Mouse (Mus musculus): ENCODE results near the gene Arhgef39. TPM values are rescaled to one million over a fixed set of nuclear protein-coding genes. Genes with fewer than 3 reads are reported as not detected.
"Not testable (repeated sequence)": the region's sequence is repeated elsewhere in the genome, so short reads cannot be mapped to it uniquely, and the experiment has no call there.

The Arhgef39 gene
- polyA plus RNA-seq, 1 experiment from 2014 or later = 34.4 TPM

- H3K4me1 ChIP-seq (replicated peaks) = peaks cover 42% of the 10 kb centered on the region
- H3K4me2 ChIP-seq = peak overlapping the region; percentile 73
- H3K36me3 ChIP-seq = peaks cover 7% of the 10 kb centered on the region; the same call in 1 of the 2 replicates
- H3K9me3 ChIP-seq (replicated peaks) = no peaks in the 10 kb centered on the region
- peak; percentile 90 for ATAC-seq (replicated peaks; ENCODE audit: insufficient number of reproducible peaks, insufficient read depth, low FRiP score, low read depth)
- H3K27me3 ChIP-seq = no peaks in the 10 kb centered on the region
- peak overlapping the region; percentile 66 for H3K4me3 ChIP-seq
- under 1% methylated on average over 47 of the region's 47 CpGs for WGBS
- H3K9ac ChIP-seq = peak overlapping the region; percentile 83
- H3K27ac ChIP-seq = peak overlapping the region; percentile 89
Observed at GRCm38 (mm10) chr4:43493186-43493845, 6.2 kb downstream of the Arhgef39 start.

GRCm38 (mm10) chr4:43492821-43493185, 6.7 kb downstream of the Arhgef39 start, which contains the start of gene Ccdc107:
TSS of gene Ccdc107 (plus strand) at chr4:43492900.
- H3K27ac ChIP-seq = peak within 1 kb of the TSS; percentile 89
- peak; percentile 97 for ATAC-seq (replicated peaks; ENCODE audit: insufficient number of reproducible peaks, insufficient read depth, low FRiP score, low read depth)
- H3K9me3 ChIP-seq (replicated peaks) = no peaks in the 10 kb centered on the region
- peak within 1 kb of the TSS; percentile 83 for H3K9ac ChIP-seq
- peaks cover 37% of the 10 kb centered on the region for H3K4me1 ChIP-seq (replicated peaks)
- H3K4me2 ChIP-seq = peak within 1 kb of the TSS; percentile 73
- H3K4me3 ChIP-seq = peak within 1 kb of the TSS; percentile 66
- no peaks in the 10 kb centered on the region for H3K27me3 ChIP-seq
- H3K36me3 ChIP-seq = peaks cover 7% of the 10 kb centered on the region; the same call in 1 of the 2 replicates
- WGBS = 0% methylated on average over 25 of the region's 25 CpGs

- peak overlapping the region; percentile 73 for H3K4me2 ChIP-seq
- peaks cover 7% of the 10 kb centered on the region; the same call in 1 of the 2 replicates for H3K36me3 ChIP-seq
- peak overlapping the region; percentile 89 for H3K27ac ChIP-seq
- WGBS = 45% methylated on average over 12 of the region's 12 CpGs
- H3K9me3 ChIP-seq (replicated peaks) = no peaks in the 10 kb centered on the region
- H3K9ac ChIP-seq = no peak overlapping the region
- H3K27me3 ChIP-seq = no peaks in the 10 kb centered on the region
- H3K4me1 ChIP-seq (replicated peaks) = peaks cover 32% of the 10 kb centered on the region
- peak overlapping the region; percentile 66 for H3K4me3 ChIP-seq
- no peak for ATAC-seq (replicated peaks; ENCODE audit: insufficient number of reproducible peaks, insufficient read depth, low FRiP score, low read depth)
Observed at GRCm38 (mm10) chr4:43492101-43492820, 7.2 kb downstream of the Arhgef39 start.

- Histone ChIP-seq H3K9me3 (replicated peaks) (no peaks in the 10 kb centered on the region), H3K27ac (no peak overlapping the region), H3K4me1 (replicated peaks) (peaks cover 19% of the 10 kb centered on the region), H3K4me3 (no peak overlapping the region), H3K9ac (no peak overlapping the region), H3K36me3 (peaks cover 2% of the 10 kb centered on the region; the same call in 1 of the 2 replicates), H3K4me2 (no peak overlapping the region), H3K27me3 (no peaks in the 10 kb centered on the region)
- ATAC-seq (replicated peaks; ENCODE audit: insufficient number of reproducible peaks, insufficient read depth, low FRiP score, low read depth) = no peak
- WGBS = 75% methylated on average over 5 of the region's 5 CpGs
Observed at GRCm38 (mm10) chr4:43490801-43491200, 8.7 kb downstream of the Arhgef39 start.

GRCm38 (mm10) chr4:43489611-43490010, 9.9 kb downstream of the Arhgef39 start:
- no peaks in the 10 kb centered on the region for H3K27me3 ChIP-seq
- H3K36me3 ChIP-seq = no peaks in the 10 kb centered on the region
- H3K9me3 ChIP-seq (replicated peaks) = no peaks in the 10 kb centered on the region
- WGBS = 93% methylated on average over 3 of the region's 3 CpGs
- H3K27ac ChIP-seq = no peak overlapping the region
- peaks cover 7% of the 10 kb centered on the region for H3K4me1 ChIP-seq (replicated peaks)
- H3K4me3 ChIP-seq = no peak overlapping the region
- no peak for ATAC-seq (replicated peaks; ENCODE audit: insufficient number of reproducible peaks, insufficient read depth, low FRiP score, low read depth)
- H3K4me2 ChIP-seq = no peak overlapping the region
- H3K9ac ChIP-seq = no peak overlapping the region

- not testable (repeated sequence) for H3K9me3 ChIP-seq (replicated peaks); H3K4me3 ChIP-seq; ATAC-seq (replicated peaks; ENCODE audit: insufficient number of reproducible peaks, insufficient read depth, low FRiP score, low read depth); H3K27ac ChIP-seq; H3K36me3 ChIP-seq; H3K9ac ChIP-seq; H3K4me1 ChIP-seq (replicated peaks); H3K27me3 ChIP-seq; H3K4me2 ChIP-seq
- WGBS = 81% methylated on average over 5 of the region's 5 CpGs
Observed at GRCm38 (mm10) chr4:43485666-43486065, 13.8 kb downstream of the Arhgef39 start.

- Histone ChIP-seq H3K27me3 (no peaks in the 10 kb centered on the region), H3K4me1 (replicated peaks) (peaks cover 10% of the 10 kb centered on the region; the same call in 1 of the 2 replicates), H3K36me3 (no peaks in the 10 kb centered on the region), H3K4me2 (no peak within 1 kb of the TSS; the same call in 1 of the 2 replicates), H3K9ac (no peak within 1 kb of the TSS), H3K27ac (no peak within 1 kb of the TSS), H3K4me3 (no peak within 1 kb of the TSS), H3K9me3 (replicated peaks) (no peaks in the 10 kb centered on the region)
- no peak for ATAC-seq (replicated peaks; ENCODE audit: insufficient number of reproducible peaks, insufficient read depth, low FRiP score, low read depth)
- WGBS = 52% methylated on average over 12 of the region's 12 CpGs
Observed at GRCm38 (mm10) chr4:43483535-43484091, 15.9 kb downstream of the Arhgef39 start, which contains the start of gene Sit1. TSS of gene Sit1 (minus strand) at chr4:43483734.

GRCm38 (mm10) chr4:43482591-43482990, 16.9 kb downstream of the Arhgef39 start:
- H3K36me3 ChIP-seq = no peaks in the 10 kb centered on the region
- no peak overlapping the region for H3K27ac ChIP-seq
- H3K4me3 ChIP-seq = no peak overlapping the region
- no peak; the same call in 1 of the 2 replicates for ATAC-seq (replicated peaks; ENCODE audit: insufficient number of reproducible peaks, insufficient read depth, low FRiP score, low read depth)
- no peaks in the 10 kb centered on the region for H3K9me3 ChIP-seq (replicated peaks)
- peaks cover 13% of the 10 kb centered on the region for H3K4me1 ChIP-seq (replicated peaks)
- H3K9ac ChIP-seq = no peak overlapping the region
- 62% methylated on average over 10 of the region's 10 CpGs for WGBS
- no peaks in the 10 kb centered on the region for H3K27me3 ChIP-seq
- no peak overlapping the region for H3K4me2 ChIP-seq

- Histone ChIP-seq H3K9me3 (replicated peaks) (no peaks in the 10 kb centered on the region), H3K4me3 (no peak overlapping the region), H3K36me3 (no peaks in the 10 kb centered on the region), H3K4me2 (no peak overlapping the region), H3K27ac (no peak overlapping the region), H3K27me3 (no peaks in the 10 kb centered on the region), H3K4me1 (replicated peaks) (peaks cover 13% of the 10 kb centered on the region), H3K9ac (no peak overlapping the region)
- WGBS = 61% methylated on average over 7 of the region's 7 CpGs
- no peak for ATAC-seq (replicated peaks; ENCODE audit: insufficient number of reproducible peaks, insufficient read depth, low FRiP score, low read depth)
Observed at GRCm38 (mm10) chr4:43481894-43482456, 17.5 kb downstream of the Arhgef39 start.

- H3K4me3 ChIP-seq = no peak overlapping the region
- no peak for ATAC-seq (replicated peaks; ENCODE audit: insufficient number of reproducible peaks, insufficient read depth, low FRiP score, low read depth)
- H3K36me3 ChIP-seq = no peaks in the 10 kb centered on the region
- no peak overlapping the region for H3K9ac ChIP-seq
- H3K27ac ChIP-seq = no peak overlapping the region
- no peaks in the 10 kb centered on the region for H3K27me3 ChIP-seq
- peaks cover 13% of the 10 kb centered on the region for H3K4me1 ChIP-seq (replicated peaks)
- no peak overlapping the region for H3K4me2 ChIP-seq
- H3K9me3 ChIP-seq (replicated peaks) = no peaks in the 10 kb centered on the region
- 84% methylated on average over 5 of the region's 5 CpGs for WGBS
Observed at GRCm38 (mm10) chr4:43480985-43481384, 18.5 kb downstream of the Arhgef39 start.
